Mouse (Mus musculus) olfactory bulb, adult 2 months (tissue): ENCODE data around the gene Wipf1.

Source experiments
- CTCF ChIP-seq: fragments of 200-500 bp; IDR thresholded peaks from 2 replicates; pipeline ENCODE4 v1.5.1; 2012; ENCODE audit warnings: low read depth, mild to moderate bottlenecking, low read length, moderate library complexity; ENCODE audit not compliant: insufficient read depth
- POLR2A ChIP-seq: fragments of 200-500 bp; IDR thresholded peaks from 2 replicates; pipeline ENCODE4 v1.6.1; 2012; ENCODE audit warnings: mild to moderate bottlenecking, low read depth, low read length, moderate library complexity; ENCODE audit not compliant: insufficient read depth

DNA sequence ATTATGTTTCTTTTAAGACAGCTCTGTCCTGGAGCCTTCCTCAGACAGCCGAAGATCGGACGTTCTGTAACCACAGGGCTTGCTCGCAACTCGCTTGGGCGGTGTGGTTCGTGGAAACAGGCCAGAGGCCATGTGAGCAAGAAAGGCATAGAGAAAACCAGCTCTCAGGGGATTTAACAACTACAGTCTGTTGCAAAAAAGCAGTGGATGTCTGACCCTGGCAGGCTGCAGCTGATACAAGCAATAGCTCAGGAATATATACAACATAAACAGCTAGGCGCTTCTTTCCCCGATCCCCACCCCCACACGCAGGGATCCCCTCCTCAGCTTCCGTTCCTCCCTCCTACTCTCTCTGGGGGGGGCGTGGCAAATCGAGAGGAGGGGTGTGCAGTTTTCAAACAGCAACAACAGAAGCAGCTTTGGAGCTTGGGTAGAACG, 97.6 kb downstream of the Wipf1 start:
- TF ChIP-seq CTCF = no peak
- TF ChIP-seq POLR2A = no peak
